Mouse (Mus musculus) CH12.LX (cell line): ENCODE data around the gene Ovca2.

Experiments
- CHD2 ChIP-seq: IDR thresholded peaks from 2 replicates; pipeline ENCODE4 v1.6.1; 2011; ENCODE audit warnings: low read length, improper control_type of control experiment
- CTCF ChIP-seq, 2 experiments: IDR thresholded peaks in 1 of 2; conservative IDR thresholded peaks in 1 of 2; 2 replicates each; pipeline ENCODE4 v1.5.1; 2011 to 2012; ENCODE audit warnings: low read depth in 2 of 2, low read length in 2 of 2, improper control_type of control experiment in 1 of 2, inconsistent platforms in 1 of 2, mild to moderate bottlenecking in 1 of 2, moderate library complexity in 1 of 2
- E2F4 ChIP-seq: IDR thresholded peaks from 2 replicates; pipeline ENCODE4 v1.6.1; 2011; ENCODE audit warnings: low read depth, low read length, improper control_type of control experiment; ENCODE audit not compliant: insufficient replicate concordance
- EP300 ChIP-seq: IDR thresholded peaks from 2 replicates; pipeline ENCODE4 v1.6.1; 2011; ENCODE audit warnings: low read length, improper control_type of control experiment
- ETS1 ChIP-seq: conservative IDR thresholded peaks from 2 replicates; pipeline ENCODE4 v1.6.1; 2012; ENCODE audit warnings: low read depth, mild to moderate bottlenecking, inconsistent platforms, low read length, improper control_type of control experiment, moderate library complexity
- POLR2A ChIP-seq: IDR thresholded peaks from 2 replicates; pipeline ENCODE4 v1.6.1; 2011; ENCODE audit warnings: low read depth, mild to moderate bottlenecking, improper control_type of control experiment, low read length
- RCOR1 ChIP-seq: conservative IDR thresholded peaks from 2 replicates; pipeline ENCODE4 v1.6.1; 2012; ENCODE audit warnings: low read depth, mild to moderate bottlenecking, inconsistent platforms, low read length, improper control_type of control experiment
- TCF12 ChIP-seq: IDR thresholded peaks from 2 replicates; pipeline ENCODE4 v1.6.1; 2014; ENCODE audit warnings: low read depth, mild to moderate bottlenecking, inconsistent platforms, low read length, improper control_type of control experiment
- ZC3H11A ChIP-seq: IDR thresholded peaks from 2 replicates; pipeline ENCODE4 v1.6.1; 2012; ENCODE audit warnings: low read depth, mild to moderate bottlenecking, inconsistent platforms, low read length, improper control_type of control experiment
- ZMIZ1 ChIP-seq: IDR thresholded peaks from 2 replicates; pipeline ENCODE4 v1.6.1; 2012; ENCODE audit warnings: low read depth, mild to moderate bottlenecking, inconsistent platforms, low read length, improper control_type of control experiment

GRCm38 (mm10) chr11:75184986-75185385, 6.4 kb upstream of the Ovca2 start:
- TF ChIP-seq CHD2 (no peak), POLR2A (no peak), ZC3H11A (no peak), ZMIZ1 (no peak), TCF12 (no peak), CTCF (conservative IDR thresholded peaks at IDR 0.05 in 1 of 2, IDR thresholded peaks at IDR 0.05 in 1 of 2; ENCODE audit: low read depth in 2 of 2, low read length in 2 of 2) (no peak), RCOR1 (no peak), EP300 (no peak), E2F4 (no peak), ETS1 (no peak)
